ENCODE assay signal across 28 mouse cellular contexts in genomic region chr2:87461769-87462168, GRCm38 (mm10). TPM values are rescaled to one million over a fixed set of nuclear protein-coding genes. Genes with fewer than 3 reads are reported as not detected.
"Had no signal": no experiment of that assay in that cellular context is flagged by ENCODE, and none has a peak within 500 bp of the region (broad histone marks: within the 10 kb centered on the region; RNA-seq: fewer than 3 reads in every experiment).

No protein-coding gene starts in this region.

- H3K9ac ChIP-seq: liver, postnatal 0 days; lung, embryonic 15.5 days; midbrain, embryonic 13.5 days; neural tube, embryonic 13.5 days; neural tube, embryonic 15.5 days had no signal

- H3K27ac ChIP-seq: lung, embryonic 15.5 days; macrophage; midbrain, embryonic 13.5 days; neural tube, embryonic 13.5 days; neural tube, embryonic 15.5 days had no signal

- H3K4me3 ChIP-seq: lung, embryonic 15.5 days; megakaryocyte, embryonic 14.5 days; midbrain, embryonic 13.5 days; myocyte; neural tube, embryonic 13.5 days; neural tube, embryonic 15.5 days had no signal

- DNase-seq: liver, postnatal 0 days; lung, adult 2 months; lung, postnatal 14 days; lung, postnatal 36 days; retina, postnatal 1 day; right cerebral cortex, adult 18-20 months; right cerebral cortex, postnatal 25 days; right cerebral cortex, postnatal 4 days; spleen, adult 18-20 months; thymus, adult 18-20 months; thymus, postnatal 14 days; thymus, postnatal 36 days had no signal

- H3K4me1 ChIP-seq: lung, embryonic 15.5 days; megakaryocyte, embryonic 14.5 days; midbrain, embryonic 13.5 days; neural tube, embryonic 13.5 days; neural tube, embryonic 15.5 days had no signal

- H3K36me3 ChIP-seq: lung, embryonic 15.5 days; midbrain, embryonic 13.5 days; neural tube, embryonic 13.5 days; neural tube, embryonic 15.5 days had no signal

- H3K9me3 ChIP-seq: lung, embryonic 15.5 days; midbrain, embryonic 13.5 days; neural tube, embryonic 13.5 days; neural tube, embryonic 15.5 days had no signal

- ATAC-seq: liver, postnatal 0 days; lung, postnatal 0 days; midbrain, embryonic 13.5 days; midbrain, embryonic 16.5 days had no signal

- H3K27me3 ChIP-seq: lung, embryonic 15.5 days; megakaryocyte, embryonic 14.5 days; midbrain, embryonic 13.5 days; neural tube, embryonic 13.5 days; neural tube, embryonic 15.5 days had no signal

RNA-seq across cellular contexts. Expression of gene Olfr1126, which starts 8.0 kb away (rescaled TPM):
- total RNA-seq: megakaryocyte progenitor cell, adult 5-6 weeks had no signal
- polyA plus RNA-seq: liver, postnatal 0 days; lung, adult 2 months; lung, embryonic 15.5 days; lung, postnatal 0 days; macrophage; midbrain, embryonic 11.5 days; midbrain, embryonic 13.5 days; midbrain, embryonic 16.5 days; myocyte; neural tube, embryonic 11.5 days; neural tube, embryonic 13.5 days; neural tube, embryonic 15.5 days; small intestine, adult 2 months; stomach, embryonic 14.5 days; stomach, embryonic 16.5 days; thymus, postnatal 0 days had no signal

RNA-seq across cellular contexts. Expression of gene Olfr1124, which starts 31.7 kb away (rescaled TPM):
- total RNA-seq: megakaryocyte progenitor cell, adult 5-6 weeks had no signal
- polyA plus RNA-seq: liver, postnatal 0 days; lung, adult 2 months; lung, postnatal 0 days; macrophage; midbrain, embryonic 11.5 days; myocyte; neural tube, embryonic 11.5 days; small intestine, adult 2 months; stomach, embryonic 14.5 days had no signal

RNA-seq across cellular contexts. Expression of gene Pramel7, which starts 35.1 kb away (rescaled TPM):
- total RNA-seq: megakaryocyte progenitor cell, adult 5-6 weeks had no signal
- polyA plus RNA-seq: liver, postnatal 0 days; lung, adult 2 months; lung, embryonic 15.5 days; lung, postnatal 0 days; macrophage; midbrain, embryonic 11.5 days; midbrain, embryonic 13.5 days; midbrain, embryonic 16.5 days; myocyte; neural tube, embryonic 11.5 days; neural tube, embryonic 13.5 days; neural tube, embryonic 15.5 days; small intestine, adult 2 months; stomach, embryonic 14.5 days; stomach, embryonic 16.5 days; thymus, postnatal 0 days had no signal

RNA-seq across cellular contexts. Expression of gene Pramel6, which starts 44.6 kb away (rescaled TPM):
- total RNA-seq: megakaryocyte progenitor cell, adult 5-6 weeks had no signal
- polyA plus RNA-seq: liver, postnatal 0 days; lung, adult 2 months; lung, embryonic 15.5 days; lung, postnatal 0 days; macrophage; midbrain, embryonic 11.5 days; midbrain, embryonic 13.5 days; midbrain, embryonic 16.5 days; myocyte; neural tube, embryonic 11.5 days; neural tube, embryonic 13.5 days; neural tube, embryonic 15.5 days; small intestine, adult 2 months; stomach, embryonic 14.5 days; stomach, embryonic 16.5 days; thymus, postnatal 0 days had no signal

RNA-seq across cellular contexts. Expression of gene Olfr1123, which starts 45.3 kb away (rescaled TPM):
- total RNA-seq: megakaryocyte progenitor cell, adult 5-6 weeks had no signal
- polyA plus RNA-seq: liver, postnatal 0 days; lung, adult 2 months; lung, embryonic 15.5 days; lung, postnatal 0 days; macrophage; midbrain, embryonic 11.5 days; midbrain, embryonic 13.5 days; midbrain, embryonic 16.5 days; myocyte; neural tube, embryonic 11.5 days; neural tube, embryonic 13.5 days; neural tube, embryonic 15.5 days; small intestine, adult 2 months; stomach, embryonic 14.5 days; stomach, embryonic 16.5 days; thymus, postnatal 0 days had no signal
